Mouse (Mus musculus) kidney, adult 2 months (tissue): ENCODE measurements around the gene Abcc8. TPM values are rescaled to one million over a fixed set of nuclear protein-coding genes. Genes with fewer than 3 reads are reported as not detected.

ENCODE experiments used
- DNase-seq: peaks from one replicate; pipeline ENCODE4 v3.0.0; 2021
- H3K27ac ChIP-seq: fragments of 200-500 bp; 2 replicates; pipeline ENCODE4 v1.5.1; 2012; ENCODE audit warnings: low read depth, low read length, control low read depth, inconsistent platforms; ENCODE audit not compliant: insufficient read depth
- H3K27me3 ChIP-seq: fragments of 200-500 bp; replicated peaks from 2 replicates; pipeline ENCODE4 v1.6.1; 2012; ENCODE audit warnings: mild to moderate bottlenecking, moderate library complexity, low read length, inconsistent platforms; ENCODE audit not compliant: control insufficient read depth, insufficient read depth
- H3K36me3 ChIP-seq: fragments of 200-500 bp; 2 replicates; pipeline ENCODE4 v1.6.1; 2012; ENCODE audit warnings: mild to moderate bottlenecking, moderate library complexity, low read length, inconsistent platforms; ENCODE audit not compliant: control insufficient read depth, insufficient read depth
- H3K4me1 ChIP-seq: fragments of 200-500 bp; 2 replicates; pipeline ENCODE4 v1.6.1; 2011; ENCODE audit warnings: low read length; ENCODE audit not compliant: control insufficient read depth, insufficient read depth
- H3K4me3 ChIP-seq: fragments of 200-500 bp; 2 replicates; pipeline ENCODE4 v1.5.1; 2011; ENCODE audit warnings: mild to moderate bottlenecking, low read depth, low read length, control low read depth; ENCODE audit not compliant: insufficient read depth
- CTCF ChIP-seq: fragments of 200-500 bp; conservative IDR thresholded peaks from 2 replicates; pipeline ENCODE4 v1.5.1; 2011; ENCODE audit warnings: low read depth, mild to moderate bottlenecking, control low read depth, low read length, moderate library complexity, mixed read lengths; ENCODE audit not compliant: insufficient read depth, insufficient read length
- POLR2A ChIP-seq: fragments of 200-500 bp; IDR thresholded peaks from one replicate; pipeline ENCODE4 v1.6.1; 2011; ENCODE audit warnings: low read depth, low read length, control low read depth
- WGBS: fragments of 180-500 bp; shearing (Covaris S2); methylation state at CpG from one replicate; pipeline ENCODE4 v1.1.7; 2018; 5-methylcytosine and 5-hydroxymethylcytosine counted together
- polyA plus RNA-seq: library from polyadenylated mRNA; depleted of rRNA; stranded (reverse); fragments of >200 nt; gene quantifications from 2 replicates; pipeline ENCODE4 v1.2.3, GENCODE M21; 2012

Gene Abcc8
- polyA plus RNA-seq, 1 experiment, result 0.30 TPM

DNA sequence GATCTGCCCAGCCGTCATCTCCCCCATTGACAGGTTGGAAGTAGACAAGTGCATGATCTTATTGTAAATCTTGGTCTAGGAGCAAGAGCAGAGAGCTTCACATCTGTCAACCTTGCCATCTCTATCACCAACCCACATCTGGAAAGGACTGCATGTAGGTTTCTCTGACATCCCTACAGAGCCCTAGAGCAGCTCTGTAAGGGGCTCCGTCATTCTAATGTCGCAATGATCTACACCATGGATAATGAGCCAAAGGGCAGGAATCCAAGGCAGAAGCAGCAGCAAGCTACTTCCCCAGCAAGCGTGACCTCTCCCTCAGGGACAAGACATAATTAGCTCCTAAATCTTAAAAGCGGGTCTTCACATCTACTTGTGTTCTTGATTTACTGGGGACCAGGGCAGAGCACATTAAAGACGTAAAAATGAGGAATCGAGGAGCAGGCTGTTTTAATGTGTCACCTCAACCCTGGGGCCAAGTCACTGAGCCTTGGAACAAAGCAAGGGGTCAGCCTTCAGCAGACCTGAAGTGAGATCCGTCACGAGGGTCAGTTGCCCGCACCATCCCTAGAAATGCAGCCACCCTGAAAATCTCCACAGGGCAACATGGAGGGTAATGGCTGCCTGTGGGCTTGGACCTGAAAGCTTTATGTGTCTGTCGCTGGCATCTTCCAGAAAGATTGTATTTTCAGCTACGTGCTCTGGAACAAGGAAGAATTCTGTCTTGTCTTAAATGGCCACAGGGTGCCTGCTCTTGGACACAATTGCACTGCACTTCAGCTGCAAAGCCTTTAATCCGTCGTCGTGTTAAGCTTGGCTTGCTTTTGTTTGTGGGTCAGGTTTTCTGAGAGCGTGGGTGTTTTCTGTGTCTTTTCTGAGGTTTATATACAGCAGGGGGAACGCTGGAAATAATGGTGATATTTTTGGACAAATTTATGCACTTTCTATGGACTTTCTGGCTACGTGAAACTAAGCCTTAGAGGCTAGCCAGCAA, 25.0 kb downstream of the Abcc8 start:
- no peak for TF ChIP-seq CTCF
- no peak for TF ChIP-seq POLR2A
- no peaks in the 10 kb centered on the region for H3K27me3 ChIP-seq
- no peaks in the 10 kb centered on the region for H3K4me1 ChIP-seq
- H3K36me3 ChIP-seq, result no peaks in the 10 kb centered on the region
- 24% methylated on average over 18 of the region's 18 CpGs for WGBS
- H3K4me3 ChIP-seq, result no peak overlapping the region
- DNase-seq, result no peak
- H3K27ac ChIP-seq, result no peak overlapping the region

DNA sequence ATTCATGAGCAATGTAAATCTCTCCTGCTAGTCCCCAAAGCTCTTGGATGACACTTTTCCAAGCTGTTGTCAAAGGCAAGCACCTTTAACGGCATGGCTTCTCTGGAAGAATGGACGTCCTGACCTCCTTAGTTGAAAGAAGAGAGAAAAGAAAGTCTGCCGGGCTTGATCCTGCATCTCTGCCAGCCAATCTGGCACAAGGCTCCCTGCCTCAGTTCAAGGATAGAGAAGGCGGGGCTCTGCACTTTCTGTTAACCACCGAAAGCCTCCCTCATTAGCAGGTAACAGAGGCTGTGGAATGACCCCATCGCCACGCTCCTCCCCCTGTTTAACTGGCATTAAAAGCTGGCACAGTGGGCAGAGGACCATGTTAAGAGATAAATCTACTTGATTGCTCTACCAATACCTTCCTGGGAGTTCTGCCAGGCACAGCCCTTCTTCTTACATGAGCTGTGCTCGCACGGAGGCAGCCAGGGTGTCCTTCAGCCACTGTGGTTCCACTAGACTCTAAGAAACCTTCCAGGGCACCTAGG, 26.9 kb downstream of the Abcc8 start:
- WGBS, result 44% methylated on average over 9 of the region's 9 CpGs

DNA sequence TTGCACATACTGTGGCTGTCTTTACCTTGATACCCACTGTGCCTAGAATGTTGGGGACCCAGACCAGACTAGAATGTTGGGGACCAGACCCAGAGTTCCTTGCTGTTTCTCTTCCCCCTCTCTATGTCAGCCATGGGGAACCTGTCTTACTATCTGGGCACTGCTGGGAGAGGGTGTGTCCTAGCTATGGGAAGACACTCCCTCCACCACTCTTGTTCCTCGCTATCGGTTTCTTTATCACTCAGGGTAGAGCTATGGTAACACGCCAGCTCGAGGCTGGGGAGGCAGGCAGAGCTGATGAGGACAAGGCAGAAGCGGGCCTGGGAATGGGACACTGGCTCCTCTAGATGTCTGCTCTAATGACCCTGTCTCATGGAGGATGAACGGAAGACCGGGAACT, 32.4 kb downstream of the Abcc8 start:
- H3K27me3 ChIP-seq, result no peaks in the 10 kb centered on the region
- 88% methylated on average over 7 of the region's 7 CpGs for WGBS
- TF ChIP-seq POLR2A, result no peak
- no peak for TF ChIP-seq CTCF
- no peaks in the 10 kb centered on the region for H3K36me3 ChIP-seq
- no peak overlapping the region for H3K4me3 ChIP-seq
- H3K4me1 ChIP-seq, result no peaks in the 10 kb centered on the region
- H3K27ac ChIP-seq, result no peak overlapping the region
- DNase-seq, result no peak

More for the DNA sequence above, 26.9 kb downstream of the Abcc8 start:
- Histone ChIP-seq H3K27ac (no peak overlapping the region), H3K36me3 (no peaks in the 10 kb centered on the region), H3K4me1 (no peaks in the 10 kb centered on the region), H3K4me3 (no peak overlapping the region), H3K27me3 (no peaks in the 10 kb centered on the region)
- DNase-seq, result no peak
- TF ChIP-seq CTCF, result no peak
- no peak for TF ChIP-seq POLR2A

DNA sequence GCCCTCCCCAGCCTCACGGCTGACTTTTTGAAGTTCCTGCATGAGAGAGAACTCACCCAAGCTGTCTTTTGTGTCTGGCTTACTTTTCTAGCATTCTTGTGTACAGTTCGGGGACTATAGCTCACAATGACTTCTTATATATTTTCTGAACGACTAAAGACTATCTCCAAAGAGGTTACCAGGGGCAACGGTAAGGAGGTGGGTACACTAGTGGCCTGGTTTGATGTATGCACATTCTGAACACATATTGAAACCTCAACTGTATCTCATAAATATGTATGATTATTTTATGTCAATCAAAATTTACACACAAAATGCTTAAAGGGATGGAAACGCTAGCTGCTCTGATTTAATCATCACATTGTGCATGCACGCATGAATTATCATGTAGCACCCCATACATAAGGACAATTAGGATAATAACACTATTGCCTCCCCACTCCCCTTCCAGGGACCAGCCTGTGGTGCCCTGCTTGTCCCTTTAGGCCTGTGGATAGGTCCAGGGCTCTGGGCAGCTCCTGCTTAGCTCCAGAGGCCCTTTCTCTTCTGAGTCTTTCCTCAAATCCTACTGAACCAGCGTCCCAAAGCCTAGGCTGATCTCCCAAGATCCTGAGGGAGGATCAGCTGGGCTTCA, 33.0 kb downstream of the Abcc8 start:
- no peak for DNase-seq
- H3K27ac ChIP-seq, result no peak overlapping the region
- TF ChIP-seq POLR2A, result no peak
- no peak for TF ChIP-seq CTCF
- H3K4me3 ChIP-seq, result no peak overlapping the region
- 82% methylated on average over 7 of the region's 7 CpGs for WGBS
- H3K4me1 ChIP-seq, result no peaks in the 10 kb centered on the region
- no peaks in the 10 kb centered on the region for H3K27me3 ChIP-seq
- no peaks in the 10 kb centered on the region for H3K36me3 ChIP-seq

DNA sequence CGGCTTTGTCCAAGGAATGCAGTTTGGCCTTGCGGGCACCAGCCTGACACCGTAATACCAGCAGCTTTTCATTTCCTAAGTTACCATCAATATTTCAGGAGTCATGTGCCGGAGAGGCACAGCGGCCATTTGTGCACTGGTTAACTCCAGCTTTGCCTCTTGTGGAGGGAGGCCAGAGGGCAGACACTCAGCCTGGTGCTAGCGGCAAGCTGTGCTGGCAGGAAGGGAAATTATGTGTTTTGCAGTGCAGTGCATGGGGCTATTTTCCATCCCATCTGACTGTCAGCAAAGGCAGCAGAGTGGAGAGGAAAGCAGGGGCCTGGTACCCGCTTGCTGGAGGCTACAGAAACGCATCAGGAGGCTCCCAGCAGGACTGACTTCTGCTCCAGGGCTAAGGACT, 35.8 kb downstream of the Abcc8 start:
- Histone ChIP-seq H3K4me3 (no peak overlapping the region), H3K4me1 (no peaks in the 10 kb centered on the region), H3K27me3 (no peaks in the 10 kb centered on the region), H3K36me3 (no peaks in the 10 kb centered on the region), H3K27ac (no peak overlapping the region)
- DNase-seq, result no peak
- TF ChIP-seq POLR2A (no peak), CTCF (no peak)
- WGBS, result 72% methylated on average over 8 of the region's 8 CpGs

DNA sequence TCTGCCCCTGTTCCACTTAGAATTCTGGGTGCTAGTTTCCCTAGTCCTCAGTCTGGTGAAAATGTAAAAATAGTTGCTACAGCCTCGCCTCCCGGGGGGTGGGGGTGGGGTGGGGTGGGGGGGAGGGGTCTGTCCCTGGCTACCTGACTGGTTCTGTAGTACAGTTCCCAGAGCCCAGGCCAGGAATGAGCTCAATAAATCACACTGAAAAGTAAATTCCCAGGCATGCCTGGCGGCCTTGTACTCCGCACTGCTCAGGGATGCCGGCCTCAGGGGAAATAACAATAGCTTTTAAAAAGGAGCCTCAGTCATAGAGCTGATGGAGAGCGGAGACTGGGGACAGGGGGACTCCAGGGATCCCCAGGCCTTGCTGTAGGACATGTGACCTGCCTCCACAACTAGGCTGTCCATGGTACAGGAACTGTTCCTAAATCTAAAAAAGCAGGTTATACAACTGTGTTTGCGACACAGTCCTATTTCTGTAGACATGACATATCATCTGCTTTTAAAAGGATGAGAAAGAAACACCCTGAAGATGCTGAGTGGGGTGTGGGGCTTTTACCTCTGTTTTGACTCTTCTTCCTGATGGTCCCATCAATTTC, 41.4 kb downstream of the Abcc8 start:
- no peak for TF ChIP-seq CTCF
- no peak for TF ChIP-seq POLR2A
- H3K36me3 ChIP-seq, result no peaks in the 10 kb centered on the region
- no peaks in the 10 kb centered on the region for H3K4me1 ChIP-seq
- no peak overlapping the region for H3K27ac ChIP-seq
- WGBS, result 41% methylated on average over 7 of the region's 7 CpGs
- no peak overlapping the region for H3K4me3 ChIP-seq
- no peaks in the 10 kb centered on the region for H3K27me3 ChIP-seq
- DNase-seq, result no peak

DNA sequence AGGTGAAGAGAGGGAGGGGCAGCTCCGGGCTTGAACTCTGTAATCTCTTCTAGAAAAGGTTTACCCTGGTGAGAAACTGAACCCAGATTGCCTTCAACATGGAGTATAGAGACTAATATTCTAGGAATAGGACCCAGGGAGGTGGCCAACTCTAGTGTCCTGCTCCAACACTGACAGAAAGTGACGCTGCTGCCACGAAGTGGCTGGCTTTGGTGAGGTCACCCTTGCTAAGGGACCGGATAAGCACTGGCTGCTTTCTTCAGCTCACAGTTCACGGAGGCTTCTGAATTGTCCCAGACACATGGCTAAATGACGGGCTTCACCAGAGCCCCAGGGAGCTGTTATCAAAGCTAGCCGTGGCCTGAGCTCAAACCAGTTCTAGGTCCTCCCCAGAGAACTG, 46.0 kb downstream of the Abcc8 start:
- 23% methylated on average over 7 of the region's 7 CpGs for WGBS
- Histone ChIP-seq H3K27ac (no peak overlapping the region), H3K4me3 (no peak overlapping the region), H3K27me3 (no peaks in the 10 kb centered on the region), H3K36me3 (no peaks in the 10 kb centered on the region), H3K4me1 (no peaks in the 10 kb centered on the region)
- TF ChIP-seq CTCF, result no peak
- DNase-seq, result no peak
